Mouse (Mus musculus) liver, embryonic 12.5 days (tissue): ENCODE data around the gene Plac1. TPM values are rescaled to one million over a fixed set of nuclear protein-coding genes. Genes with fewer than 3 reads are reported as not detected.

ENCODE experiments used
- ATAC-seq: fragments of 200-750 bp; cut with Nextera tagmentation; 2 replicates; pipeline ENCODE4 v1.8.0; 2017; ENCODE audit warnings: moderate number of reproducible peaks, mild to moderate bottlenecking, moderate library complexity
- H3K27ac ChIP-seq: fragments of 300-500 bp; sonication (generic); 2 replicates; pipeline ENCODE4 v1.5.1; 2016; ENCODE audit warnings: mild to moderate bottlenecking
- H3K27me3 ChIP-seq: fragments of 300-500 bp; sonication (generic); replicated peaks from 2 replicates; pipeline ENCODE4 v1.6.1; 2016; ENCODE audit warnings: mild to moderate bottlenecking, moderate library complexity
- H3K36me3 ChIP-seq: fragments of 300-500 bp; sonication (generic); 2 replicates; pipeline ENCODE4 v1.6.1; 2016; ENCODE audit warnings: mild to moderate bottlenecking, moderate library complexity
- H3K4me1 ChIP-seq: fragments of 300-500 bp; sonication (generic); 2 replicates; pipeline ENCODE4 v1.6.1; 2016
- H3K4me2 ChIP-seq: fragments of 300-500 bp; sonication (generic); 2 replicates; pipeline ENCODE4 v1.6.1; 2016; ENCODE audit warnings: mild to moderate bottlenecking, moderate library complexity
- H3K4me3 ChIP-seq: fragments of 300-500 bp; sonication (generic); 2 replicates; pipeline ENCODE4 v1.5.1; 2016; ENCODE audit warnings: mild to moderate bottlenecking, moderate library complexity
- H3K9ac ChIP-seq: fragments of 300-500 bp; sonication (generic); 2 replicates; pipeline ENCODE4 v1.6.1; 2016; ENCODE audit warnings: mild to moderate bottlenecking, moderate library complexity
- H3K9me3 ChIP-seq: fragments of 300-500 bp; sonication (generic); replicated peaks from 2 replicates; pipeline ENCODE4 v1.6.1; 2016; ENCODE audit warnings: mild to moderate bottlenecking, moderate library complexity
- WGBS: fragments of 180-500 bp; shearing (Covaris S2); methylation state at CpG from one replicate; pipeline ENCODE4 v1.1.7; 2016; ENCODE audit not compliant: insufficient replicate concordance; 5-methylcytosine and 5-hydroxymethylcytosine counted together
- polyA plus RNA-seq: library from polyadenylated mRNA; unstranded; fragments of >200 nt; fragmentation: Nextera tagmentation; extraction: Ambion mirVana; gene quantifications from 2 replicates; pipeline ENCODE4 v1.2.1, GENCODE M21; 2016

Gene Plac1
- polyA plus RNA-seq, 1 experiment from 2014 or later = 3.0 TPM

DNA sequence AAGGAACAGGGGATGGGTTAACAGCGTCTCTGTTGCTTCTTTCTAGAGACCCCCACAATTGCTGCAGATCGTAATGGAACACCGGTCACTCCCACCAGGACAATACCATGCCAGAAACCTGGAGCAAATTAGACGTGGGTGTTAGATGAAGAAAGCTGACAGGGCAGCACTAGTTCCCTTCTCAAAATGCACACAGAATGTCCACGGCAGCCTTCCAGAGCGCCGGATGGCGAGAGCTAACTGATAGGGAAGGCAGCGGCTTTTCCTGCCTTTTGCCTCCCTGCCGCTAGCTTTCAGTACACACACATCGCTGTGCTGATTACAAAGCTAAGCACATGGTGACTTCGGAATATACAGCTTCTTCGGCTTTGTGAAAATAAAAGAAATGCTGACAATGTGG is 7.9 kb downstream of the Plac1 start:
- H3K27ac ChIP-seq = peak overlapping the region; percentile 36; the same call in 1 of the 2 replicates
- no peaks in the 10 kb centered on the region for H3K27me3 ChIP-seq
- no peaks in the 10 kb centered on the region for H3K36me3 ChIP-seq
- H3K4me2 ChIP-seq = peak overlapping the region; percentile 59
- peak overlapping the region; percentile 26 for H3K4me3 ChIP-seq
- no peak for ATAC-seq
- no peaks in the 10 kb centered on the region for H3K9me3 ChIP-seq
- H3K9ac ChIP-seq = 0 out of 2 replicates have a peak overlapping the region, but pooled peaks have one; percentile 35
- WGBS = 22% methylated on average over 13 of the region's 13 CpGs
- H3K4me1 ChIP-seq = 0 out of 2 replicates have a peak, but pooled peaks cover 6% of the 10 kb centered on the region

DNA sequence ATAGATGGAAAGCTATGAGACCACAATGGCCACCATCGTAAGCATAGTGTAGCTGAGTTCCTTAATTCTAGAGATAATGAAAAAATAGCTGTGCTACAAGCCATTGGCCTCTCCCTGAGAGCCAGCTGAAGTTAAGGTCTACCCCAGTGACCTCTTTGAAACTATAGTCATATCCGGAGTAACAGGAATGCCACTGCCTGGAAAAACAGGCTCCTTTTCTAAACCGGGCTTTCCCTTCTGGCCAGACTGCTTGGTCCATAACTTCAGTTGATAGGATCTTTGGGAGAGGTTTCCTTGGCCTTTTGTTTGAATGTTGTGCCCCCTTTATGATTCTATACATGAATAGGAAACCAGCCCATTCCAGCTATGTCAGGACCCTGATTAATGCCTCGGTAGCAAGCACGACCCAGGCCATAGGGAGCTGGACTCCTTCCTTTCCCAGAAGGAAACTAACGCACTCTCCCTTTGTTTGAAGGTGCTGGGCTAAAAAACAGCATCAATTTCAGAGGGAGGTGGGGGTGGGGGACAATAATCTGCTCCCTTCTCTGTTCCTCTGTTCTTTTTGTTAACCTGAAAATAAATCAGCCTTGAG is 15.5 kb downstream of the Plac1 start:
- no peak overlapping the region for H3K9ac ChIP-seq
- H3K27ac ChIP-seq = no peak overlapping the region
- H3K27me3 ChIP-seq = no peaks in the 10 kb centered on the region
- 59% methylated on average over 6 of the region's 6 CpGs for WGBS
- no peak overlapping the region for H3K4me2 ChIP-seq
- no peaks in the 10 kb centered on the region for H3K36me3 ChIP-seq
- H3K9me3 ChIP-seq = no peaks in the 10 kb centered on the region
- ATAC-seq = no peak
- no peak overlapping the region for H3K4me3 ChIP-seq
- H3K4me1 ChIP-seq = no peaks in the 10 kb centered on the region

DNA sequence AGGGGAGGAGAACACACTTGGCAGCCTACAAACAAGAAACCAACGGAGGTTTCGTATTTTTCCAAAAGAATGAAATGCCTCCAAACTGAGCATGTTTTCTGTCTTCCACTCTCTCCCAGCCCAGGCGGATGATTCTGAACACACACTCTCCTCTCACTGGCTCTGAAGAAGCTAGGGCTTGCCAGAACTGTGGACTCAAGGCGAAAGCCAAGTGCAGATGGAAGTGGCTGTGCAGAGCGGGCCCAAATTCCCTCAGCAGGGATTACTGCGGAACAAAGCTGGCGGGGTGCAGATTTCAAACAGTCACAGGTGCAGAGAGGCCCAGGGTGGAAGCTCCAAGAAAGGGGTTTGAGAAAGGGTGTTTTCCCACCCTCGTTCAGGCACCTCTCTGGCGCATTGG is 19.1 kb downstream of the Plac1 start:
- no peak overlapping the region for H3K27ac ChIP-seq
- H3K4me3 ChIP-seq = no peak overlapping the region
- H3K4me1 ChIP-seq = no peaks in the 10 kb centered on the region
- H3K4me2 ChIP-seq = no peak overlapping the region
- H3K36me3 ChIP-seq = no peaks in the 10 kb centered on the region
- 74% methylated on average over 9 of the region's 9 CpGs for WGBS
- H3K27me3 ChIP-seq = no peaks in the 10 kb centered on the region
- no peaks in the 10 kb centered on the region for H3K9me3 ChIP-seq
- no peak overlapping the region for H3K9ac ChIP-seq
- no peak for ATAC-seq

DNA sequence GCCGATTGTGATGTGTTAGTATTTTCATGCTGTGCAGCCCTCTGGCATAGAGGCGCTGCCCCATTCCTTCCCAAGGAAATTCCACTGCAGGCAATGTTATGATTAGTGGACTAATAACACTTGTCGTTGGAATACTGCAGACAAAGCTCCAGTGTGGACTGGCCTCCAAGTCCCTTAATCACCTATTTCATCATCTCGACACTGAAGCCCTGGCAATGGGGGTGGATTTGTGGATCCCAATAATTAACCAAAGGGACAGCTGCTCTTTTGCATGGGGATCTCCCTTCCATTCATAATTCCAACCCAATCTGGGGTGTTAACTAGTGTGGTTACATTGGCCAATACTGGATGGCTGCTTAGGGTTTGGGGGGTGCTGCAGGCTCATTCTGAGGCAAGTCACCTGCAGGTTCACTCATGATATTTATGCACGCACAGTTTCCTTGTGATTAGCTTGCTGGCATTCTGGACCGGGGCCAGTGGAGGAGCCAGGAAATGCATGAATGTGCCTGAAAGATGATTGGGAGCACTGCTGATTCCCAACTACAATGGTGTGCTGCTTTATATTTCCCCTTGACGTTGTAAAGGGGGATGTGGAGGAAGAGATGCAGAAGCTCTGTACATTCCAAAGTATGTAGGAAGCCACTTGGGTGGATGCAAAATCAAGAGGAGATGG is 25.2 kb downstream of the Plac1 start:
- ATAC-seq = no peak
- Histone ChIP-seq H3K9ac (no peak overlapping the region), H3K4me1 (no peaks in the 10 kb centered on the region), H3K27me3 (no peaks in the 10 kb centered on the region; the same call in 1 of the 2 replicates), H3K27ac (no peak overlapping the region), H3K4me3 (no peak overlapping the region), H3K36me3 (no peaks in the 10 kb centered on the region), H3K9me3 (no peaks in the 10 kb centered on the region), H3K4me2 (no peak overlapping the region)
- 61% methylated on average over 7 of the region's 7 CpGs for WGBS

DNA sequence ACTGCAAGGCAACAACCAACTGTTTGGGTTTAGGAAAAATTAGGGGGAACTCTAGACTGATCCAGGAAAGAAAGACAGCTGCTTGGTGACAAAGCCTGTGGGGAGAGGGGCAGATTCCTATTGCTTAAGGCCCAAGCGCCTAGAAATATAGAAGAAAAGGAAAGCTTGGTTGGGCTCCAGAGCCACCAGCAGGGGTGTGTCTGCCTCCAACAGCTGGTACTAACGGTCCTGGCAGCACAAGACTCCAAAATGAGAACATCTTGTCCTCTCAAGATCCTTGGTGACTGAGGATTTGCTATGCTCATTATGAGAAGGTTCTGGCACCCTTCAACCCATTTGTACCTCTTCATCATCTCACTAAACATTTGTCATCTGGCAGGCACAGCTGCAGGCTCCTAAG is 26.1 kb downstream of the Plac1 start:
- no peak overlapping the region for H3K4me3 ChIP-seq
- H3K9ac ChIP-seq = no peak overlapping the region
- no peak overlapping the region for H3K27ac ChIP-seq
- H3K36me3 ChIP-seq = no peaks in the 10 kb centered on the region
- ATAC-seq = no peak
- H3K4me2 ChIP-seq = no peak overlapping the region
- H3K9me3 ChIP-seq = no peaks in the 10 kb centered on the region
- peaks cover 4% of the 10 kb centered on the region; the same call in 1 of the 2 replicates for H3K27me3 ChIP-seq
- WGBS = 55% methylated on average over 2 of the region's 2 CpGs
- no peaks in the 10 kb centered on the region for H3K4me1 ChIP-seq

DNA sequence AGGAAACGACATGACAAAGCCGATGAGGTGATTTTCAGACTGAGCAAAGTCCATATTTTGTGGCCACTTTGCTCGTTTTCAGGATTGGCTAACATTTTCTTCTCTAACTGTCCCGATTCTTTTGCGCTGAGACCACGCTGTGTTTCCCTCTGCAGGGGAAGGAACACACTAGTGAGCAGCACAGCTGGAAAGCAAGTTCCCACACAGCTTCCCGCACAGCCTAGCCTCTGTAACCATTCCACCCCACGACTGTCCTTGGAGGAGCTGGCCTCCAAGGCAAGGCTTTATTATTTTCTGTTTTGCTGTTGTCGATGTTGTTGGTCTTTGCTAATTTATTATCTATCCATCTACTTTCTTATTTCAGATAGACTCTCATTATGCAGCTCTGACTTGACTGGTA is 27.4 kb downstream of the Plac1 start:
- H3K27me3 ChIP-seq = peaks cover 9% of the 10 kb centered on the region; the same call in 1 of the 2 replicates
- H3K27ac ChIP-seq = no peak overlapping the region
- no peaks in the 10 kb centered on the region for H3K36me3 ChIP-seq
- no peak overlapping the region for H3K4me2 ChIP-seq
- H3K4me1 ChIP-seq = no peaks in the 10 kb centered on the region
- no peaks in the 10 kb centered on the region for H3K9me3 ChIP-seq
- H3K4me3 ChIP-seq = no peak overlapping the region
- H3K9ac ChIP-seq = no peak overlapping the region
- 50% methylated on average over 9 of the region's 9 CpGs for WGBS
- no peak for ATAC-seq

- 49% methylated on average over 7 of the region's 7 CpGs for WGBS
- no peak for ATAC-seq
- no peak overlapping the region for H3K4me3 ChIP-seq
- H3K27ac ChIP-seq = no peak overlapping the region
- no peak overlapping the region for H3K9ac ChIP-seq
- no peaks in the 10 kb centered on the region for H3K36me3 ChIP-seq
- no peak overlapping the region for H3K4me2 ChIP-seq
- no peaks in the 10 kb centered on the region for H3K9me3 ChIP-seq
- no peaks in the 10 kb centered on the region for H3K4me1 ChIP-seq
- H3K27me3 ChIP-seq = peaks cover 9% of the 10 kb centered on the region; the same call in 1 of the 2 replicates
Measured at GRCm38 (mm10) chrX:53211756-53212483, 28.0 kb downstream of the Plac1 start.

DNA sequence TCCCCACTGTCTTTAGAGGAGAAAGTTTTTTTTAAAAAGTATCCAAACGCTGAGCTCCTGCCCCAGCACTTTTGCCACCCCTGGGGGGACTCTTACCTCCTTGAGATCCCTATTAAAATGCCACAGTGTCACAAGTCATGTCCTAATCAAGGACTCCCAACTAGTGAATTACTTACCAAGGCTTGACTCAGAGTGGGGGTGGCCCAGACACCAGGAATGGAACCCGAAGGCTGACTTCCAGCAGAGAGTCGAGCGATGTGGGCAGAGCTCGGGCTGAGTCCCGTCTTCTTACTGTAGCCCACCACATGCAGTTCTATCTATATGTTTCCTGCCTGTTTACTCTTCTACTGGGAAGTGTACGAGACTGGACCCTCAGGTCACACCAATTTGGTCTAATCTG is 30.5 kb downstream of the Plac1 start:
- Histone ChIP-seq H3K27me3 (peaks cover 9% of the 10 kb centered on the region; the same call in 1 of the 2 replicates), H3K36me3 (no peaks in the 10 kb centered on the region), H3K9ac (no peak overlapping the region), H3K4me1 (no peaks in the 10 kb centered on the region), H3K9me3 (no peaks in the 10 kb centered on the region), H3K27ac (no peak overlapping the region), H3K4me2 (no peak overlapping the region), H3K4me3 (no peak overlapping the region)
- 56% methylated on average over 7 of the region's 7 CpGs for WGBS
- ATAC-seq = no peak

DNA sequence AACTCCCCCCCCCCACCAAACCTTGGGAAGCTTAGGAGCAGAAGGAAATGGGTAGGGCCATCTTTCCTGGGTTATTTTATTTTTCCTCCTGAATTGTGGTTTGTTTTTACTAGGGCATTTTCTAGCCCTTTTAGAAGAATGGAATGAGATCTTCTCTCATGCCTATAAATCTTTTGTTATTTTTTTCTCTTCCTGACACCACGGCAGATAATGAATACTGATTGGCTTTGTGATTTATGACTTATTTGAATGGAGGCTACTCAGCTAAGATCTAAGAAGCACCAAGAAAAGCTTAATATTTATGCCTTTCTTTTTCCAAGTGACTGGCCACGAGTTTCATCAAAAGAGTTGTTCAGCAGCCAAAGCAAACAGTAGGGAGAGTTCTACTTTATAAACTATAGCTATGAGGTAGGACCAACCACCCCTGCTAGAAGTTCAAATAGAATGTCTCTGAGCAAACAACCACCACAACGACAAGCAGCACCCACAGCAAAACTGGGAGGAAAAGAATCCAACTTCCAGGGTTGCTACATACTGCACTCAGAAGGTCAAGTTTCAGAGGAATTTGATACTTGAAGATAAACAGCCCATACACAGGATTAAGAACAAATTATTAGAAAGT is 35.1 kb downstream of the Plac1 start:
- Histone ChIP-seq H3K4me2 (no peak overlapping the region), H3K9me3 (no peaks in the 10 kb centered on the region), H3K27ac (no peak overlapping the region), H3K9ac (no peak overlapping the region), H3K27me3 (peaks cover 9% of the 10 kb centered on the region; the same call in 1 of the 2 replicates), H3K4me1 (no peaks in the 10 kb centered on the region), H3K36me3 (no peaks in the 10 kb centered on the region), H3K4me3 (no peak overlapping the region)
- ATAC-seq = no peak
- 27% methylated on average over 3 of the region's 3 CpGs for WGBS

DNA sequence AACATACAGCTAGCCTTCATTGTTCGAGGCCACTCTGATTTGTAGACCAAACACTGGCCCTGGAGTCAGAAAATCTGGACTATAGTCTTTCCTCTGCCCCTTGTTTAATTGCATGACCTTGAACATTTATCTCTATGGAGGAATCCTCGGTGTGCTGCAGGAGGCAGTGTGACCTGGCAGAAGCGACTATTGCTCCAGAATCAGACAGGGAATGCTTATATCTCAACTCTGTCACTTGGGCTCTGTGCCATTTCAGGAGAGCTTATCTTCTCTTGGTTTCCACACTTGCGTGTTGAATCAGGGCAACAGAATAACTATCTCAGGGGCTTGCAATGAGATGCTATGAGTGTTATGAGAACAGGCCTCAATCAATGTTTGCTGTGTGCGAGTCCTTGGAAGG is 38.3 kb downstream of the Plac1 start:
- Histone ChIP-seq H3K27me3 (no peaks in the 10 kb centered on the region), H3K4me2 (no peak overlapping the region), H3K27ac (no peak overlapping the region), H3K36me3 (no peaks in the 10 kb centered on the region), H3K9me3 (no peaks in the 10 kb centered on the region), H3K4me1 (no peaks in the 10 kb centered on the region), H3K4me3 (no peak overlapping the region), H3K9ac (no peak overlapping the region)
- no peak for ATAC-seq
- 47% methylated on average over 5 of the region's 5 CpGs for WGBS

DNA sequence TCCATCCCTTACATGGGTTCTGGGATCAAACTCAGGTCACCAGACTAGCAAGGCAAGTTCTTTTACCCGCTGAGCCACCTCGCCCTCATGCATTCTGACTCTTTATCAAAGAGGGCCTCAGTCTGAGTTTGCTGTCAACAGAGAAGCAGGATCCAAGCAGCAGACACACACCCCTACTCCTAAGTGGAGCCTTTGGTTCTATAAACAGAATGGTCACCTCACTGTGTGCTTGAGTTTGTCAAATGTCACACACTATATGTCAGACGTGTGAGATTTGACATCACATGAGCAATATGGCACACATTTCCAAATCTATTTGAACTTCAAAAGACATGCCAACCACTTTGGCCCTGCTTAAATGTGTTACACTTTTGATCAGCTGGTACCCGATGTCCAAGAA is 42.2 kb downstream of the Plac1 start:
- no peaks in the 10 kb centered on the region for H3K4me1 ChIP-seq
- no peak overlapping the region for H3K27ac ChIP-seq
- no peaks in the 10 kb centered on the region for H3K36me3 ChIP-seq
- H3K4me2 ChIP-seq = no peak overlapping the region
- ATAC-seq = no peak
- 56% methylated on average over 4 of the region's 4 CpGs for WGBS
- no peaks in the 10 kb centered on the region for H3K9me3 ChIP-seq
- H3K9ac ChIP-seq = no peak overlapping the region
- H3K27me3 ChIP-seq = no peaks in the 10 kb centered on the region
- H3K4me3 ChIP-seq = no peak overlapping the region

GRCm38 (mm10) chrX:53196392-53196791 is 43.5 kb downstream of the Plac1 start:
- 53% methylated on average over 4 of the region's 5 CpGs for WGBS
- no peak for ATAC-seq

More at GRCm38 (mm10) chrX:53196392-53196791, 43.5 kb downstream of the Plac1 start:
- H3K36me3 ChIP-seq = no peaks in the 10 kb centered on the region
- no peak overlapping the region for H3K9ac ChIP-seq
- no peaks in the 10 kb centered on the region for H3K27me3 ChIP-seq
- no peak overlapping the region for H3K27ac ChIP-seq
- no peaks in the 10 kb centered on the region for H3K9me3 ChIP-seq
- no peaks in the 10 kb centered on the region for H3K4me1 ChIP-seq
- H3K4me2 ChIP-seq = no peak overlapping the region
- no peak overlapping the region for H3K4me3 ChIP-seq
